Mouse (Mus musculus): ENCODE results near the gene Mpig6b. TPM values are rescaled to one million over a fixed set of nuclear protein-coding genes. Genes with fewer than 3 reads are reported as not detected.

Gene Mpig6b
- polyA plus RNA-seq, 1 experiment from 2014 or later: 1.2 TPM

GRCm38 (mm10) chr17:35083929-35084497 is 18.0 kb upstream of the Mpig6b start:
- Histone ChIP-seq H3K4me1 (replicated peaks) (peaks cover 23% of the 10 kb centered on the region), H3K27me3 (replicated peaks) (0 out of 2 replicates have a peak, but pooled peaks cover 9% of the 10 kb centered on the region), H3K4me2 (no peak overlapping the region), H3K9me3 (replicated peaks) (no peaks in the 10 kb centered on the region), H3K4me3 (no peak overlapping the region), H3K36me3 (no peaks in the 10 kb centered on the region), H3K27ac (ENCODE audit: poor library complexity, severe bottlenecking) (no peak overlapping the region), H3K9ac (no peak overlapping the region)
- ATAC-seq (ENCODE audit: insufficient number of reproducible peaks, low FRiP score): no peak
- 45% methylated on average over 3 of the region's 3 CpGs for WGBS

- Histone ChIP-seq H3K36me3 (no peaks in the 10 kb centered on the region), H3K4me3 (no peak overlapping the region), H3K9me3 (replicated peaks) (no peaks in the 10 kb centered on the region), H3K4me1 (replicated peaks) (peaks cover 26% of the 10 kb centered on the region), H3K4me2 (no peak overlapping the region), H3K27me3 (replicated peaks) (0 out of 2 replicates have a peak, but pooled peaks cover 9% of the 10 kb centered on the region), H3K27ac (ENCODE audit: poor library complexity, severe bottlenecking) (no peak overlapping the region), H3K9ac (no peak overlapping the region)
- no peak for ATAC-seq (ENCODE audit: insufficient number of reproducible peaks, low FRiP score)
- WGBS: 77% methylated on average over 16 of the region's 16 CpGs
Measured at GRCm38 (mm10) chr17:35082841-35083576, 17.0 kb upstream of the Mpig6b start.

- ATAC-seq (ENCODE audit: insufficient number of reproducible peaks, low FRiP score): no peak
- Histone ChIP-seq H3K27me3 (replicated peaks) (0 out of 2 replicates have a peak, but pooled peaks cover 9% of the 10 kb centered on the region), H3K4me2 (no peak overlapping the region), H3K9me3 (replicated peaks) (no peaks in the 10 kb centered on the region), H3K36me3 (no peaks in the 10 kb centered on the region), H3K27ac (ENCODE audit: poor library complexity, severe bottlenecking) (no peak overlapping the region), H3K4me1 (replicated peaks) (peaks cover 41% of the 10 kb centered on the region), H3K9ac (no peak overlapping the region), H3K4me3 (no peak overlapping the region)
- WGBS: 81% methylated on average over 4 of the region's 4 CpGs
Measured at GRCm38 (mm10) chr17:35080710-35081109, 14.7 kb upstream of the Mpig6b start.

GRCm38 (mm10) chr17:35080248-35080647 is 14.3 kb upstream of the Mpig6b start:
- 24% methylated on average over 6 of the region's 6 CpGs for WGBS
- peak overlapping the region; percentile 42; the same call in 1 of the 2 replicates for H3K9ac ChIP-seq
- 0 out of 2 replicates have a peak, but pooled peaks cover 9% of the 10 kb centered on the region for H3K27me3 ChIP-seq (replicated peaks)
- no peak overlapping the region for H3K27ac ChIP-seq (ENCODE audit: poor library complexity, severe bottlenecking)
- H3K4me1 ChIP-seq (replicated peaks): peaks cover 37% of the 10 kb centered on the region
- no peak overlapping the region for H3K4me3 ChIP-seq
- peak overlapping the region; percentile 50 for H3K4me2 ChIP-seq
- H3K9me3 ChIP-seq (replicated peaks): no peaks in the 10 kb centered on the region
- ATAC-seq (ENCODE audit: insufficient number of reproducible peaks, low FRiP score): no peak
- no peaks in the 10 kb centered on the region for H3K36me3 ChIP-seq

- peak; percentile 38; the same call in 1 of the 2 replicates for ATAC-seq (ENCODE audit: insufficient number of reproducible peaks, low FRiP score)
- 0 out of 2 replicates have a peak, but pooled peaks cover 9% of the 10 kb centered on the region for H3K27me3 ChIP-seq (replicated peaks)
- 0 out of 2 replicates have a peak overlapping the region, but pooled peaks have one; percentile 3 for H3K4me3 ChIP-seq
- H3K4me2 ChIP-seq: peak overlapping the region; percentile 50
- H3K9me3 ChIP-seq (replicated peaks): no peaks in the 10 kb centered on the region
- peaks cover 36% of the 10 kb centered on the region for H3K4me1 ChIP-seq (replicated peaks)
- 6% methylated on average over 9 of the region's 9 CpGs for WGBS
- no peaks in the 10 kb centered on the region for H3K36me3 ChIP-seq
- H3K27ac ChIP-seq (ENCODE audit: poor library complexity, severe bottlenecking): 0 out of 2 replicates have a peak overlapping the region, but pooled peaks have one; percentile 14
- peak overlapping the region; percentile 42; the same call in 1 of the 2 replicates for H3K9ac ChIP-seq
Measured at GRCm38 (mm10) chr17:35079778-35080177, 13.8 kb upstream of the Mpig6b start.

DNA sequence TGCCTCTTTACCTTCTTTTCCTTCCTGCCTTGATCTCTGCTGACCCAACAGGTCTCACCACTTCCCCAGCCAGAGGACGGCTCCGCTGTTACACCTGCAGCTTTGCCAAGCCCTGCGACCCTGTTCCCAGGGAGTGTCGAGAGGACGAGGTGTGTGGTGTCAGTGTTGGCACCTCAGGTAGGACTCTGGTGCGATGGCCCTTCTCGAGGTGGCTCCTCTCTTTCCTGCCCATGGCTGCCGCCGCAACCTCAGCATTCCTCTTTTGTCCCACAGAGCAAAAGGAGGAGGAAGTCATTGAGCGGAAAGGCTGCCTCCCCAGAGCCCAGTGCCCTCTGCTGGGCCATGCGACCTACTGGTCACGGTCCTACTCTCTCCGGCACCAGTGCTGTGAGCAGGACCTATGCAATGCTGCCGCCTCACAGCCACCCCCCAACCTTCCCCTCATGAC is 11.8 kb upstream of the Mpig6b start, which contains the start of gene Ly6g6d:
Gene Ly6g6d (minus strand): TSS at position 280 of the 448 bp plus-strand sequence.
- 0 out of 2 replicates have a peak, but pooled peaks cover 9% of the 10 kb centered on the region for H3K27me3 ChIP-seq (replicated peaks)
- H3K36me3 ChIP-seq: no peaks in the 10 kb centered on the region
- H3K9me3 ChIP-seq (replicated peaks): no peaks in the 10 kb centered on the region
- 0 out of 2 replicates have a peak within 1 kb of the TSS, but pooled peaks have one; percentile 5 for H3K27ac ChIP-seq (ENCODE audit: poor library complexity, severe bottlenecking)
- ATAC-seq (ENCODE audit: insufficient number of reproducible peaks, low FRiP score): no peak; the same call in 1 of the 2 replicates
- H3K4me2 ChIP-seq: peak within 1 kb of the TSS; percentile 63
- H3K9ac ChIP-seq: peak within 1 kb of the TSS; percentile 60
- 10% methylated on average over 14 of the region's 14 CpGs for WGBS
- H3K4me3 ChIP-seq: peak within 1 kb of the TSS; percentile 29
- H3K4me1 ChIP-seq (replicated peaks): peaks cover 36% of the 10 kb centered on the region

DNA sequence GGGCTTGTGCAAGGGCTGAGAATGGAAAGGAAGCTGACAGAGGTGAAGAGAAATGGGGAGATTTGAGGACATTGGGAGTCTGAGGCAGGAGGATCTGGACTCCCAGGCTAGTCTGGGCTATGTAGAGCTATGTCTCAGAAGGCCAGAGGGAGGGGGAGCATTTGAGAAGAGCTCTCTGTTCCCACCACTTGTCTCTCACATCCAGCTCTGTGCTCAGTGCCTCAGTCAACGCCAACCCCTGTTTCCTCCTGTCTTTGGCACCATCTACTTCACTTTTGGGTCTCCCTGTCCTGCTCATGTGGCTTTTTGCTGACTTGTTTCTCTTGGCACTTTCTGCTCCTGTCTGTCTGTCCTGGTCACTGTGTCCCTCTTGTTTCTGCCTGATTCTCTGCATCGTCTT is 11.3 kb upstream of the Mpig6b start:
- H3K4me3 ChIP-seq: peak overlapping the region; percentile 29
- H3K4me1 ChIP-seq (replicated peaks): peaks cover 36% of the 10 kb centered on the region
- H3K9ac ChIP-seq: peak overlapping the region; percentile 60
- H3K27me3 ChIP-seq (replicated peaks): 0 out of 2 replicates have a peak, but pooled peaks cover 9% of the 10 kb centered on the region
- 35% methylated on average over 2 of the region's 2 CpGs for WGBS
- H3K4me2 ChIP-seq: peak overlapping the region; percentile 63
- 0 out of 2 replicates have a peak overlapping the region, but pooled peaks have one; percentile 5 for H3K27ac ChIP-seq (ENCODE audit: poor library complexity, severe bottlenecking)
- no peaks in the 10 kb centered on the region for H3K36me3 ChIP-seq
- H3K9me3 ChIP-seq (replicated peaks): no peaks in the 10 kb centered on the region
- ATAC-seq (ENCODE audit: insufficient number of reproducible peaks, low FRiP score): 0 out of 2 replicates have a peak, but pooled peaks have one; percentile 36

GRCm38 (mm10) chr17:35076507-35077176 is 10.7 kb upstream of the Mpig6b start, which contains the start of gene Ly6g6e:
Gene Ly6g6e (plus strand): TSS chr17:35076902.
- H3K27ac ChIP-seq (ENCODE audit: poor library complexity, severe bottlenecking): 0 out of 2 replicates have a peak within 1 kb of the TSS, but pooled peaks have one; percentile 5

GRCm38 (mm10) chr17:35074097-35074496 is 8.1 kb upstream of the Mpig6b start:
- Histone ChIP-seq H3K4me3 (no peak overlapping the region), H3K9me3 (replicated peaks) (no peaks in the 10 kb centered on the region), H3K27ac (ENCODE audit: poor library complexity, severe bottlenecking) (no peak overlapping the region), H3K4me1 (replicated peaks) (peaks cover 19% of the 10 kb centered on the region), H3K36me3 (no peaks in the 10 kb centered on the region), H3K4me2 (no peak overlapping the region), H3K27me3 (replicated peaks) (0 out of 2 replicates have a peak, but pooled peaks cover 7% of the 10 kb centered on the region), H3K9ac (no peak overlapping the region)
- 55% methylated on average over 17 of the region's 17 CpGs for WGBS
- ATAC-seq (ENCODE audit: insufficient number of reproducible peaks, low FRiP score): no peak

More at GRCm38 (mm10) chr17:35076507-35077176, 10.7 kb upstream of the Mpig6b start, which contains the start of gene Ly6g6e:
- Histone ChIP-seq H3K9me3 (replicated peaks) (no peaks in the 10 kb centered on the region), H3K4me3 (peak within 1 kb of the TSS; percentile 29), H3K27me3 (replicated peaks) (0 out of 2 replicates have a peak, but pooled peaks cover 6% of the 10 kb centered on the region), H3K4me2 (peak within 1 kb of the TSS; percentile 63), H3K36me3 (no peaks in the 10 kb centered on the region), H3K9ac (peak within 1 kb of the TSS; percentile 60), H3K4me1 (replicated peaks) (peaks cover 36% of the 10 kb centered on the region)
- WGBS: 34% methylated on average over 10 of the region's 10 CpGs
- ATAC-seq (ENCODE audit: insufficient number of reproducible peaks, low FRiP score): no peak; the same call in 1 of the 2 replicates

DNA sequence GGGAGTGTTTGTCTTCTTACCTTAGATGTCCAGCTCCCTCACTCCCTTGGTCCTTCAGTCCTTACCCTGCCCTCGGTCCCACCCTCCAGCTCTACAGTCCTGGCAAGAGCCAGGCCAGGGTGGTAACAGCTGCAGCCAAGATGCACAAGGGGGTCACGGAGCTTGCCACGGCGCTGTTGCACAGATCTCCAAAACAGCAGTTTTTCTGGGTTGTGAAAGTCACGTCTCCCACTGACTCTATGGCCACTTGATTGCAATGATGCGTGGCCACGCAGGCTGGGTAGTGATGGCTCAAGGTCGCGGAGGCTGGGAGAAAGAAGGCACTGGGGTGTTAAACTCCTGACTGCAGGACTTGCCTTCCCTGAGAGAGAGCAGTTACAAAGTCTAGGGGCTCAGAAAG is 5.5 kb upstream of the Mpig6b start:
- Histone ChIP-seq H3K27me3 (replicated peaks) (peaks cover 30% of the 10 kb centered on the region), H3K4me2 (no peak overlapping the region), H3K9me3 (replicated peaks) (no peaks in the 10 kb centered on the region), H3K36me3 (no peaks in the 10 kb centered on the region), H3K4me1 (replicated peaks) (0 out of 2 replicates have a peak, but pooled peaks cover under 1% of the 10 kb centered on the region), H3K4me3 (no peak overlapping the region), H3K27ac (ENCODE audit: poor library complexity, severe bottlenecking) (no peak overlapping the region), H3K9ac (no peak overlapping the region)
- no peak for ATAC-seq (ENCODE audit: insufficient number of reproducible peaks, low FRiP score)
- WGBS: 80% methylated on average over 9 of the region's 9 CpGs
